Mouse (Mus musculus) midbrain, embryonic 13.5 days (tissue): Measurements from ENCODE around the gene Hoxd3. TPM values are rescaled to one million over a fixed set of nuclear protein-coding genes. Genes with fewer than 3 reads are reported as not detected.
A peak's percentile ranks its signal among the peaks of the same experiment; 100 is the strongest.

Experiments
- ATAC-seq: fragments of 200-750 bp; cut with Nextera tagmentation; 2 replicates; pipeline ENCODE4 v1.8.0; 2017; ENCODE audit warnings: mild to moderate bottlenecking, moderate TSS enrichment, moderate library complexity
- H3K27ac ChIP-seq: fragments of 300-500 bp; sonication (generic); 2 replicates; pipeline ENCODE4 v1.5.1; 2015; ENCODE audit warnings: inconsistent platforms, mild to moderate bottlenecking, moderate library complexity
- H3K27me3 ChIP-seq: fragments of 300-500 bp; sonication (generic); 2 replicates; pipeline ENCODE4 v1.6.1; 2015; ENCODE audit warnings: mild to moderate bottlenecking, inconsistent platforms
- H3K36me3 ChIP-seq: fragments of 300-500 bp; sonication (generic); 2 replicates; pipeline ENCODE4 v1.6.1; 2015; ENCODE audit warnings: mild to moderate bottlenecking, inconsistent platforms
- H3K4me1 ChIP-seq: fragments of 300-500 bp; sonication (generic); replicated peaks from 2 replicates; pipeline ENCODE4 v1.6.1; 2015; ENCODE audit warnings: inconsistent platforms
- H3K4me2 ChIP-seq: fragments of 300-500 bp; sonication (generic); replicated peaks from 2 replicates; pipeline ENCODE4 v1.6.1; 2015; ENCODE audit warnings: moderate library complexity, mild to moderate bottlenecking, inconsistent platforms
- H3K4me3 ChIP-seq: fragments of 300-500 bp; sonication (generic); replicated peaks from 2 replicates; pipeline ENCODE4 v1.5.1; 2015; ENCODE audit warnings: mild to moderate bottlenecking, inconsistent platforms
- H3K9ac ChIP-seq: fragments of 300-500 bp; sonication (generic); replicated peaks from 2 replicates; pipeline ENCODE4 v1.6.1; 2015; ENCODE audit warnings: mild to moderate bottlenecking, inconsistent platforms
- H3K9me3 ChIP-seq: fragments of 300-500 bp; sonication (generic); 2 replicates; pipeline ENCODE4 v1.6.1; 2016; ENCODE audit warnings: mild to moderate bottlenecking, inconsistent platforms
- WGBS: fragments of 180-500 bp; shearing (Covaris S2); methylation state at CpG from one replicate; pipeline ENCODE4 v1.1.7; 2015; 5-methylcytosine and 5-hydroxymethylcytosine counted together
- polyA plus RNA-seq: library from polyadenylated mRNA; unstranded; fragments of >200 nt; fragmentation: Nextera tagmentation; extraction: Ambion mirVana; gene quantifications from 2 replicates; pipeline ENCODE4 v1.2.1, GENCODE M21; 2015

Gene Hoxd3
- polyA plus RNA-seq, 1 experiment from 2014 or later, result 0.17 TPM

- no peak overlapping the region for H3K27ac ChIP-seq
- no peaks in the 10 kb centered on the region for H3K9me3 ChIP-seq
- no peak overlapping the region for H3K4me3 ChIP-seq
- H3K9ac ChIP-seq, result no peak overlapping the region
- 2% methylated on average over 9 of the region's 9 CpGs for WGBS
- no peaks in the 10 kb centered on the region for H3K36me3 ChIP-seq
- no peak for ATAC-seq
- H3K4me2 ChIP-seq, result no peak overlapping the region
- H3K4me1 ChIP-seq, result peaks cover 13% of the 10 kb centered on the region
- peaks cover 99% of the 10 kb centered on the region for H3K27me3 ChIP-seq
Measured at GRCm38 (mm10) chr2:74731799-74732512, 20.2 kb downstream of the Hoxd3 start.

DNA sequence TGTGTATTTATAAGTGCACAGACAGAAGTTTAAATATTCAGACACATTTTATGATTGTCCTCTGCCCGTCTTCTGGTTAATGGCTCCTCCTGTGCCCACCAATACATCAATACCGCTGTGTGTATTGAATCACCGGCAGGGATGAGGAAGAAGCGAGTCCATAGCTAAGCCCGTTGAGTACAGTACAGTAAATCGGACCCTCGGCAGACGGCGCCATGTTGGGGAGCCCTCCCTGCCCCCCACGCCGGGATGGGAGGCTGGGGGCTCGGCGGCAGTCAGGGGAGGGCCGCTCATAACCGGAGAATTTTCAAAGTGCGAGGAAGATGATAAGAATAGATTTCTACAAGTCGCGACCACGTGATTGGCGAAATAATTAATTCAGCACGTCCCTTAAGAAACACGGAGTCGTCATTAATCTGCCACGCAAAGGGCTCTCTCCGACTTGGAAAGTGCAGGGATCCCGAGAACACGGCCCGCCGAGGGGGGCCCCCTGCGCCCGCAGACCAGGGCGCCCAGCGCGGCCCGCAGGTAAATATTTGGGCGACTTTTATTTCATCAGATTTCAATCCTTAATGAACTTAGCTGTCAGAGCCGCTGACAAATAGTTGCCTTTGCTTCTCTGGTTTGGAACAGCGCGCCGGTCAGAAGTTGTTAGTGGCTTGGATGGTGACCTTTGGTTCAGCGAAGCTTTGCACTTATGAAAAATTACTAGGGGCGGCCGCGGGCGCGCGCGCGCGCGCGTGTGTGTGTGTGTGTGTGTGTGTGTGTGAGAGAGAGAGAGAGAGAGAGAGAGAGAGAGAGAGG, 21.0 kb downstream of the Hoxd3 start:
- H3K4me1 ChIP-seq, result peaks cover 8% of the 10 kb centered on the region
- H3K36me3 ChIP-seq, result no peaks in the 10 kb centered on the region
- no peak for ATAC-seq
- H3K27ac ChIP-seq, result no peak overlapping the region
- H3K27me3 ChIP-seq, result peaks cover 99% of the 10 kb centered on the region
- H3K4me2 ChIP-seq, result no peak overlapping the region
- H3K9me3 ChIP-seq, result no peaks in the 10 kb centered on the region
- H3K9ac ChIP-seq, result no peak overlapping the region
- no peak overlapping the region for H3K4me3 ChIP-seq
- WGBS, result 1% methylated on average over 52 of the region's 52 CpGs

DNA sequence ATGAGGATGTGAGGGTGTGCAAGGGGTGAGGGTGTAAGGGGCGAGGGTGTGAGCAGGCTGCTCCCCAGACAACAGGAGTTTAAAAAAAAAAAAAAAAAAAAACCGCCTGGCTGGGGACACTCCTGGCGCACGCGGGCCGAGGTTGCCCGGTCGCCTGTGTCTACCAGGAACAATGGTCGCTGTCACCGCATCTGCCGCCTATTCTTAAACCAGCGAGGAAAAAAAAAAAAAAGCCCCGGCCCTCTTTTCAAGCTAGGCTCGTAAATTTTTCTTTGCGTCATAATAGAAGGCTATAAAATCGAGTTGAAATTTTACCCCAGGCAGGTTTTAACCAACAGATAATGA, 21.6 kb downstream of the Hoxd3 start:
- WGBS, result 0% methylated on average over 11 of the region's 16 CpGs
- Histone ChIP-seq H3K4me1 (peaks cover 8% of the 10 kb centered on the region), H3K4me2 (no peak overlapping the region), H3K27ac (no peak overlapping the region), H3K9ac (no peak overlapping the region), H3K4me3 (no peak overlapping the region), H3K27me3 (peaks cover 99% of the 10 kb centered on the region), H3K36me3 (no peaks in the 10 kb centered on the region), H3K9me3 (no peaks in the 10 kb centered on the region)
- no peak for ATAC-seq

GRCm38 (mm10) chr2:74733765-74734164, 22.0 kb downstream of the Hoxd3 start:
- Histone ChIP-seq H3K9me3 (no peaks in the 10 kb centered on the region), H3K9ac (no peak overlapping the region), H3K4me2 (no peak overlapping the region), H3K4me3 (no peak overlapping the region), H3K27ac (no peak overlapping the region), H3K4me1 (peaks cover 8% of the 10 kb centered on the region), H3K36me3 (no peaks in the 10 kb centered on the region), H3K27me3 (peaks cover 99% of the 10 kb centered on the region)
- ATAC-seq, result no peak
- WGBS, result 1% methylated on average over 6 of the region's 6 CpGs

- Histone ChIP-seq H3K4me2 (no peak overlapping the region), H3K27me3 (peaks cover 99% of the 10 kb centered on the region), H3K36me3 (no peaks in the 10 kb centered on the region), H3K4me1 (peaks cover 8% of the 10 kb centered on the region), H3K27ac (no peak overlapping the region), H3K9ac (no peak overlapping the region), H3K4me3 (no peak overlapping the region), H3K9me3 (no peaks in the 10 kb centered on the region)
- 1% methylated on average over 13 of the region's 13 CpGs for WGBS
- no peak for ATAC-seq
Measured at GRCm38 (mm10) chr2:74734451-74734850, 22.7 kb downstream of the Hoxd3 start.

DNA sequence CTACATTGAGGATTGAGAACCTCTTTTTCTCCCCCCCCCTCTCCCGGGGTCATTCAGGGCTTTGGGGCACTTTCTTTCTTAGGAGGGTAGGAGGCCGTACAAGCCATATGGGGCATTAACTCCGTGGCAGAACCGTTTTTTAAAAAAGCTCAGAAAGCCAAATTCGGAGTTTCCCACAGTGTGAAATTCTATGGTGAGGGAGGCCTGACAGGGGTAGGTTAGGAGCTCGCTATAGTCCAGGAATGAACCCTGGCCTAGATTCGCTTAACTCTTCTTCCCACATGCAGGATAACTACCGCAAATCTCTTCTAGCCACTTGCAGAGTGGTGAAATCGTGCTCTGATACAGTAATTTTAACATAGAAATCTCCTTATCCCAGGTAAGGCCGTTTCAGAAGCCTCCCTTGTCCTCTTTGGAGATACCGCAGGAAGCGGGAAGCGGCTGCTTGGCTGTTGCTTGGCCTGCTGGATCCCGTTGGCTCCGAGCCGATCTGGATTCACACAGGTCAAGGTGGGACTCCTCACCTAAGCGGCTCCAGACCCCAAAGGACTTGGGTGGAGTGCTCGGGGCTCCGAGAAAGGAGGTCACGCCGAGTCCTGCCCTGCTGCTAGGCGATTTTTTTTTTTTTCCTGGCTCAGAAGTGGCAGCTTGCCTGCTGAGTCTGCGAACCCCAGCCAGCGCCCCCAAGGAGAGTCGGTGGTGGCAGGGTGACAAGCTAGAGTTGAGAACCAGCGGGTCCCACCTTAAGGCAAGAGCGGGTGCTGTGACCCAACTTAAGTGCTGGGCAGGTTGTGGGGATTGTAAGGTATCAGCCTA, 23.5 kb downstream of the Hoxd3 start:
- H3K27ac ChIP-seq, result no peak overlapping the region
- H3K36me3 ChIP-seq, result no peaks in the 10 kb centered on the region
- H3K9ac ChIP-seq, result no peak overlapping the region
- H3K27me3 ChIP-seq, result peaks cover 100% of the 10 kb centered on the region
- H3K4me2 ChIP-seq, result no peak overlapping the region
- ATAC-seq, result no peak
- H3K4me3 ChIP-seq, result no peak overlapping the region
- H3K4me1 ChIP-seq, result peaks cover 8% of the 10 kb centered on the region
- 2% methylated on average over 27 of the region's 27 CpGs for WGBS
- H3K9me3 ChIP-seq, result no peaks in the 10 kb centered on the region

GRCm38 (mm10) chr2:74735851-74736687, 24.3 kb downstream of the Hoxd3 start:
- Histone ChIP-seq H3K4me1 (peaks cover 8% of the 10 kb centered on the region), H3K9me3 (no peaks in the 10 kb centered on the region), H3K27me3 (peaks cover 100% of the 10 kb centered on the region), H3K4me3 (0 out of 2 replicates have a peak overlapping the region, but pooled peaks have one; percentile 7), H3K4me2 (0 out of 2 replicates have a peak overlapping the region, but pooled peaks have one; percentile 14), H3K9ac (no peak overlapping the region), H3K27ac (no peak overlapping the region), H3K36me3 (no peaks in the 10 kb centered on the region)
- WGBS, result under 1% methylated on average over 42 of the region's 42 CpGs
- no peak for ATAC-seq

DNA sequence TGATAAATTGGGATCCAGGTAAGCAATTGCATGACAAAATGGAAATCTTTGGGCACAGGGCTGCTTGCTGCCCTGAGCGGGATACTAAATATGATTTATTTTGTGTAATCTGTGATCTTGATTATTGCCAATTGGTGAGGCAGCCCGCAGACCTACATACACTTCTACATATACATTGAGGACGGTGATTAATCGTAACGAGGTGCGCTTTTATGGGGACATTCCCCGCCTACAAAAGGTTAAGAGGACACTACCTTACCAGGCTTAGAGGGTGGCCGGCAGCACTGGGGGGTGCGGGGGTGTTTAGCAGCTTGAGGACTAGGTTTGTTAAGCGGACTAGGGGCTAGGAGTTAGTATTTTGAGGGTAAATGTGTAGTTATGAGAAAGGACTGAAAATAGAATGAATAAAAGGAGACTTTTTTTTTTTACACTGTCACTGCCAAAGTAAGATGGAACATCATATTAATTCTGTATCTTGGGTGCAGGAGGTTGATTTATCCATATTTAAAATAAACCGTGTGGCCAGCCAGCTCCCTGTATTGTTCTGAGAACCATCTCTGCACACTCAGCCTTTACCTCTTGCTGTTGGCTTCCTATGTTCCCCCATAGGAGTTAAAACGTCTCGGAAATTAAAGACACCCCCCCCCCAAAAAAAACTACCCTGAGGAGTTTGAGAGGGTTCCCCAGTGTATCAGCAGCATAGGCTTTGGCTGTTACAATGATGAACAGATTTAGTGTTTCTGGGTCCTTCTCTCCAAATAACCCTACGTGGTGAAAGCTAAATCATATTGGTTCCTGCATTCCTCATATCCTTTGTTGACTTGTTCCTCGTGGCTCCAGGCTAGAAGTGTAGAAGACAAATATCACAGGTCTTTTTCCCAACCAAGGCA, 25.2 kb downstream of the Hoxd3 start:
- Histone ChIP-seq H3K27ac (no peak overlapping the region), H3K4me2 (no peak overlapping the region), H3K4me1 (peaks cover 8% of the 10 kb centered on the region), H3K27me3 (peaks cover 100% of the 10 kb centered on the region), H3K9ac (no peak overlapping the region), H3K36me3 (no peaks in the 10 kb centered on the region), H3K4me3 (no peak overlapping the region), H3K9me3 (no peaks in the 10 kb centered on the region)
- ATAC-seq, result no peak
- WGBS, result 2% methylated on average over 15 of the region's 15 CpGs

DNA sequence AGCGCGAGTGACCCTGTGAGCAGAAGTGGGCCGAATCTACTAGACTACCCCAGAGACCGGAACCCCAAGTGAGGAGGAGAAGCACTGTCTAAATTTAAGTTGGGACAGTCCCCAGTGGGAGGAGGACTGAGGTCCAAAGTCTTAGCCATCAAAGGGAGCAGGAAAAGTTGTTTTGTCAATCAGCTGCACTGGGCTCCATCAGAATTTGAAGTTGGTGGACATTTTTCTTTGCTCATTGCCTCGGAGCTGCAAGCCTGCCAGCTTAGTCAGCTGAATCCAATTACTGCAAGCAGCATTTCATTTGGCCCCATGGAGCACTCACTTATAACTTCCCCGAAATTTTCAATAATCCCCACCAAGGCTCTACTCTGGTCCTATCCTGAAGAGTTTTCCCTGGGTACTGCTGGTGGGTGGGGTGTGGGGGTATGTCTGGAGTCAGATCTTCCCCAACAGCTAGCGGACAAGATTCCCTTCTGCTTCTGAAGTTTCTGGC, 25.9 kb downstream of the Hoxd3 start:
- no peaks in the 10 kb centered on the region for H3K9me3 ChIP-seq
- no peak overlapping the region for H3K9ac ChIP-seq
- H3K36me3 ChIP-seq, result no peaks in the 10 kb centered on the region
- no peak overlapping the region for H3K4me2 ChIP-seq
- 3% methylated on average over 7 of the region's 7 CpGs for WGBS
- no peak for ATAC-seq
- H3K27ac ChIP-seq, result no peak overlapping the region
- peaks cover 8% of the 10 kb centered on the region for H3K4me1 ChIP-seq
- no peak overlapping the region for H3K4me3 ChIP-seq
- peaks cover 100% of the 10 kb centered on the region for H3K27me3 ChIP-seq

DNA sequence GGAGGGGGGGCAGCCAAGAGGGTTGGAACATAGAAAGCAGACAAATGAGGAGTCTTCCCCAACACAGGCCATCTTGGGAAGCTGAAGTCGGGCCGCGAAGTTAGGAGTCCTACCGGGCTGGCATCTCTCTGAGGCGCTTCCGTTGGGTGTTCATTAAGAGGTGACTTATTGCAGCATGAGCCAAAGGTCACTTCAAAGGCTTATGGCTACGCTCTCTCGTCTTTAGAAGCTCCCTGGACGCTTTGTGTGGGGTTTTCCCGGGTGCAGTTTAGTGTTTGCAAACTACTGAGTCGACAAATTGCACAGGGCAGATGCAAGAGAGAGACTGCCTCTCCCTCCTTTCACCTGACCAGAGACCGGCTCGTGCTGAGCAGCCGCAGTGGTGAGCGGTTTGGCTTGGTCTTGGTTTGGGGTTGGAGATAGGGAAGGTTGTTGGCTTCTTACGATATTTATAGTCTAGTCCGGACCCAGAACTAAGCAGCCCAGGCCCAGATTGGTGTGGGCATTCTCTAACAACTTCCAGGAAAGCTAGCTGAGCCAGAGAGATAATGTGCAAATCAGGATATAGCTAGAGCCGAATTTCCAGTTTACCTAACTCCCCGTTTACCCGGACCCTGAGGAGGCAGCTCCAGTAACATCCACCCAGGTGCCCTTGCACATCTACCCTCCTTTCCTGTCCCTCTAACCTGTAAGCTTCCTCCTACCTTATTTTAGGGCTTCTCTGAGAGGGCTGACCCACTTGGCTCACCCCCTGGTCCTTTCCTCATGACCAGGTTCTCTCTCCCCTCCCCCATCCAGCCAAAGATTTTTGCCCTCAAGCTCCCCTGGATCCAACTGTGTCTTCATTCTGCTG, 27.1 kb downstream of the Hoxd3 start:
- Histone ChIP-seq H3K4me2 (no peak overlapping the region), H3K4me1 (peaks cover 4% of the 10 kb centered on the region; the same call in 1 of the 2 replicates), H3K27me3 (peaks cover 100% of the 10 kb centered on the region), H3K27ac (no peak overlapping the region), H3K9ac (no peak overlapping the region), H3K9me3 (no peaks in the 10 kb centered on the region), H3K4me3 (no peak overlapping the region), H3K36me3 (no peaks in the 10 kb centered on the region)
- no peak for ATAC-seq
- WGBS, result 0% methylated on average over 20 of the region's 20 CpGs
